Mouse (Mus musculus) c-Kit-negative CD71-positive TER-119-positive erythroid progenitor cells, embryonic 14.5 days (primary cell): ENCODE results near the gene Bcl2l1.

Source experiments
- DNase-seq: peaks from one replicate; pipeline ENCODE4 v3.0.0-alpha.2; 2013; ENCODE audit warnings: low read depth, low spot score

The Bcl2l1 gene

GRCm38 (mm10) chr2:152803081-152803480, 28.4 kb downstream of the Bcl2l1 start:
- DNase-seq = peak; percentile 43

- DNase-seq = no peak
Measured at GRCm38 (mm10) chr2:152802303-152802702, 29.2 kb downstream of the Bcl2l1 start.

- DNase-seq = no peak
Measured at GRCm38 (mm10) chr2:152800762-152801113, 30.8 kb downstream of the Bcl2l1 start.

GRCm38 (mm10) chr2:152799954-152800761, 31.4 kb downstream of the Bcl2l1 start:
- DNase-seq = no peak

- DNase-seq = no peak
Measured at GRCm38 (mm10) chr2:152797589-152797988, 33.9 kb downstream of the Bcl2l1 start.

GRCm38 (mm10) chr2:152794281-152794827, 37.2 kb downstream of the Bcl2l1 start:
- DNase-seq = no peak

- DNase-seq = no peak
Measured at GRCm38 (mm10) chr2:152793381-152793780, 38.1 kb downstream of the Bcl2l1 start.

- no peak for DNase-seq
Measured at GRCm38 (mm10) chr2:152792461-152792860, 39.1 kb downstream of the Bcl2l1 start.

- peak; percentile 90 for DNase-seq
Measured at GRCm38 (mm10) chr2:152789591-152789999, 41.9 kb downstream of the Bcl2l1 start.

- DNase-seq = peak; percentile 85
Measured at GRCm38 (mm10) chr2:152788892-152789421, 42.6 kb downstream of the Bcl2l1 start.

- DNase-seq = no peak
Measured at GRCm38 (mm10) chr2:152787543-152787942, 44.0 kb downstream of the Bcl2l1 start.

- no peak for DNase-seq
Measured at GRCm38 (mm10) chr2:152787136-152787535, 44.4 kb downstream of the Bcl2l1 start.

GRCm38 (mm10) chr2:152785446-152786350, 45.8 kb downstream of the Bcl2l1 start:
- no peak for DNase-seq

- DNase-seq = no peak
Measured at GRCm38 (mm10) chr2:152784640-152785039, 46.9 kb downstream of the Bcl2l1 start.

- DNase-seq = no peak
Measured at GRCm38 (mm10) chr2:152783241-152783640, 48.3 kb downstream of the Bcl2l1 start.

GRCm38 (mm10) chr2:152782656-152783055, 48.9 kb downstream of the Bcl2l1 start:
- no peak for DNase-seq

- DNase-seq = no peak
Measured at GRCm38 (mm10) chr2:152781031-152781711, 50.4 kb downstream of the Bcl2l1 start.

GRCm38 (mm10) chr2:152780466-152780865, 51.1 kb downstream of the Bcl2l1 start:
- DNase-seq = no peak

- DNase-seq = no peak
Measured at GRCm38 (mm10) chr2:152777081-152777480, 54.4 kb downstream of the Bcl2l1 start.

- DNase-seq = no peak
Measured at GRCm38 (mm10) chr2:152776435-152776834, 55.1 kb downstream of the Bcl2l1 start.

GRCm38 (mm10) chr2:152776019-152776418, 55.5 kb downstream of the Bcl2l1 start:
- no peak for DNase-seq
